Mouse (Mus musculus) heart, postnatal 14 days (tissue): Measurements from ENCODE around the gene Adarb2. TPM values are rescaled to one million over a fixed set of nuclear protein-coding genes. Genes with fewer than 3 reads are reported as not detected.

Source experiments
- DNase-seq, 2 experiments: peaks; one replicate each; pipeline ENCODE4 v3.0.0; 2021 to 2022
- intact Hi-C: fragments of 180-260 bp; cut with DNase I; formaldehyde crosslinking; loops from one replicate; pipeline ENCODE4 v1.15.1; 2025
- total RNA-seq, 2 experiments: library from RNA; stranded (reverse); gene quantifications; 2 replicates each; pipeline ENCODE4 v1.2.3; 2021

The Adarb2 gene
- total RNA-seq, 2 experiments from 2014 or later: not detected

DNA sequence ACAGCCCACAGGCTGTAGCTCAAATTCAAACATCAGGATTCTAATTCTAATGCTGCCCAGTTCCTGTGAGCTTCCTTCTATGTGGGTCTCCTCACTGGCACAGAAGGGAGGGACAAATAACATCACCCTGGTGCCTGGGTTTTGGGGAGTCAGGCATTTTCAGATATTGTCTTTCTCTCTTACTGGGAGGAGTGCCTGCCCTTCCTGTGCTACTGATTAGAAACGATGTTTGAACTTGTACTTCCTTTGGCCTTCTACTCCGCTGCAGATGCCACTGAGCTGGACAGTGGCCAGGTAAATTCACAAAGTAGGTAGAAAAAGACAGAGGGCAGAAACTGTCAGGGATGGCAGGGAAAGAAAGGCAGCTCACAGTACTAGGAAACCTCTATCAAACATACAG, 439.4 kb downstream of the Adarb2 start:
- intact Hi-C loops: no loop called here
- no peak for DNase-seq

DNA sequence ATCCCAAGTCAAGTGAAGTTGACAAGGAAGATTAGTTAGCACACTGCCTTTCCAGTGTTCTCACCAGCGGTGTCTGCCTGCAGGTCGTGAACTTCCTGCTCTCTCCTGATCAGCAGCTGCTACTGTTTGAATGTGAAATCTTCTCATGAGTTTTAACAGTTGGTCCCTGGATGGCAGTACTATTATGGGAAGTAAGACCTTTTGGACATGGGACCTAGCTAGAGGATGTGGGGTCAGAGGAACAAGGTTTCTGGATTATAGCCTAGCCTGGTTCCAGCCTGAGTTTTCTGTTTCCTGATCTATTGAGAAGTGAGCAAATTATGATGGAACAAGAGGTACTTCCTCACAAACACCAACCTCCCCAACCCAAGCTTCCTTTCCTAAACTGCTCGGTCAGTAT, 441.3 kb downstream of the Adarb2 start:
- DNase-seq: no peak

DNA sequence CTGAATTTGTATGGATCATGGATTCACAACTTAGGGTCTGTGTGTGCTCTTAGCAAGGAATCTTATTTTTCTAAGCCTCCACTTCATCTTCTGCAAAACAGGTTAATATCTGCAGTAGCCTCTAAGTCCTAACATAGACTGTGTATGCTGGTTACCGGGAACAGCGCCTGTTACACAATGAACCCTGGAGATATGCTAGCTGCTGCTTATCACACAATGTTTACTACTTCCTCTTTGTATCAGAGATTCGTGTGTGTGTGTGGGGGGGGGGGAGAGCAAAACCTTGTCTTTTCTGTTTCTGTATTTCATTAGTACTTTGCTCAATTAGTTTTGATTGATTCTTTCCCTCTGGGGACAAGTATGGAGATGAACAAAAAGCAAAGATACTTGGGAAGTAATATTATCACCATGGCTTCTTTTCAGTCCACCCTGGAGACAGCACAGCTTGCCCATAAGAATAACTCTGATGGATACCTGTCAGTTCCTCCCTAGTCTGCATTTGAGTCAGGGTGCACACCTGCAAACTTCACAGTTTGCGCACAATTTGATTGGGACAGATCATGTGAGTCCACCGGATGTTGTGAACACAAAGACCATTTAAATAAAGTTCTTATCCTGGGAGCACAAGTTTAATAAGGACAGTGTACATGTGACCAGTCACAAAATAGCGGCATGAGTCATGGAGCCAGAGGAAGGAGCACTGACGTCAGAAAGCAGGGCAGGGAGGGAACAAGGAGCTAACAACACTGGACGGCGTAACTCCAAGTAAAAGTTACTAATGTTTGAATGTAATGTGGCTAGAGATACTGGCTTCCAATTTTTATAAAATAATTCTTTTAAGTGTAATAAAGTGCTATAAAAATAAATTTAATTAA, 442.4 kb downstream of the Adarb2 start:
- peak in 1 of 2 experiments; percentile 10 for DNase-seq
- intact Hi-C loops: no loop called here

More for the DNA sequence above, 441.3 kb downstream of the Adarb2 start:
- intact Hi-C loops: no loop called here

DNA sequence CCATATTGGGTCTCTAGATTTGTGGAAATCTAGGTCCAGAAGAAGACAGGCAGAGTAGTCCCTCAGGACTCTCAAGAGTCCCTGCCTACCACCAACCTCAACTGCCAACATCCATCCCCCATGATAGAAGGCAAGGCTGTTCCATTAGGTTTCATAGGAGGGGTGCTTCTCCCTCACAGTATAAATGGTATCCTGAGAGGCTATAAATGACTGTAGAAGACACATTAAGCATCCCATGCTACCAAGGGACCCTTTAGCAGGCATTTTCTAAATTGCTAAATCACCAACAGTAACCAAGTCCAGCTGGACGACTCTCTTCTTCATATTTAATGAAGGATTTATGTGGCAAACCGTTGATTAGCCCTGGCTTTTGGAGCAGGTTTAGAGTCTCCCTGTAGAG, 446.6 kb downstream of the Adarb2 start:
- intact Hi-C loops: no loop called here
- DNase-seq: no peak

DNA sequence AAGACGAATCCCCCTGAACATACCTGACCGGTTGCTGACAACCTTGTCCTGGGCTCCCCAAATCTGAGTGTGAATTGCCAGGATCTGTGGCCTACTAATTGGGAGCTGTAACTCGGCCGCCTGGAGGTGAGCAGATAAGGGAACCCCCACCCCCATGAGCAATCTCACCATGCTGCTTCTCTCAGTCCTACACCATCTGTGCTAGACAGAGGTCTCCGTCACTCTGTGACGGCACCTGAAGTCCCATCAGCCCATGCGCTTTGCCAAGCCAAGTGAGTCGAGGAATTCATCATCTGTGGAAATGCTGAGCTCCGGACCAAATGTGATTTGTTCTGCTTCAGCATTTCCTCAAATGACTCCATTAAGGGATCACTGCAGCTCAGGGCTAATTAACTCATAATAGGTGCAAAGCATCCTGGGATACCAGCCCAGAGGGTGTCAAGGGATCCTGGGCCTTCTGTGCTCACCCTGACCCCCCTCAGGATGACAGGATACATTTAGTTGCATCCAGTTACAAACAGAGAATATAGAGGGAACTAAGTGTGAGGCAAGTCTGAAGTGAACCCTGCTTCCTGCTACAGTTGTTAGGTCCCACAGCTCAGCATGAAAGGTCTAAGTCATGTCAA, 462.1 kb downstream of the Adarb2 start:
- DNase-seq: no peak
- intact Hi-C loops: no loop called here

DNA sequence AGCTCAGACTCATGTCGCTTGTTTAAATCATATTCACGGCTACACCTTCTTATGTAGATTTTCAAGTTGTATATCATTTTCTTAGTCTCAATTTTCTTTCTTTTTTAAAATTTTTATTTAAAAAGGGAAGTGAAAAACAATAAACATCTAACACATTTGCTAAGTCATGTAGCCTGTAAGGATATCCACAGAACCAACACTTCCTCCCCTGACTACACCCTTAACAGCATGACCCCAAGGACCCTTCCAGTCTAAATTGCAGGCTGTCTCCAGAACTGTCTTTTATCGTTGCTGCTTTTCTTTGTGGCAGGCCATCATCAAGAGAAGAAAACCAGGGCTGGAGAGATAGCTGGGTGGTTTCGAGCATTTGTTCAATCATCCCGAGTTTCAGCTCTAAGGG, 474.5 kb downstream of the Adarb2 start:
- intact Hi-C loops: no loop called here
- no peak for DNase-seq

DNA sequence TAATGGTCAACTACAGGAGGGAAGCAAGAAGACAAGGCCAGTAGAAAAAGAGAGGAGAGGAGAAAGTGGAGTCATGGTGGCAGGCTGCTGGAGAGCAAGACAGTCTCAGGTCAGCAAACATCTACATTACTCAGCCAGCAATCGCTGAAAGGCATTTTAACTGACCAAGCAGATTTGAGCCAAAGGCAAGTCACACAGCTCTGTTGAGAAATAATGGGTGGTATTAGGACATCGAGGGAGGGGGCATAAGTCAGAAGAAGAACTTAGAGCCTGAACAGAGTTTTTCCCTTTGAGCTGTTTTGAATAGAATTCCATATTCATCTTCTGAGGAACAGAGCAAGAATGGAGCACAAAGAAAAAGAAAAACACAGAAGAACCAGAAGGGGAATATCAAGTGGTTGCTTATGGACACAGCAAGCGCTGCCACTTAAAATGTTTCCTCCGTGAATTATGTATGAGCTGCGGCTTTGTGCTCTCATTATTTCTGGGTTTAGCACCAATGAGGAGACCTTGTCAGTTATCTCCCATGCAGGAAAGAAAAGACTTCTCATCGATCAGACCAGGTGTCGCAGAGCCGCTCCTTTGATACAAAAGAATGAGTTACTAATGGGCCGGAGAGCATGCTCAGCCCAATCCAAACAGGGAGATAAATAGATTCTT, 477.9 kb downstream of the Adarb2 start:
- DNase-seq: no peak
- intact Hi-C loops: no loop called here

DNA sequence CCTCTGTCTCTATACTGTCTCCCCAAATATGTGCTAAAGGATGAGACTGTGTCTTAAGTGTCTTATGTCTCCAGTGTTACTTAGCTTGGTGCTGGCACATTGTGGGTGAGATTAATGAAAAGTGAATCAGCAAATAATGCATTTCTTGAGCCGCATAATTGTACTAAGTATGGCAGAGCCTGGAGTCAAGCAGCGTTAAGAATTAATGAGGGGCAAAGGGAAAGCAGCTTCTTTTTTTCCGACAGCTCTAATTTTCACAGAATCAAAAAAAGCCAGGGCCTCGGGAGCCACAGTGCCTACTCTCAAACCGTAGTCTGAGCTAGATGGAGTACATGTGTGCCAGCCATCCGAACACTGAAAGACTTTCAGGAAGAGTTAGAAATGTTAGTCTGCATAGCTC, 488.8 kb downstream of the Adarb2 start:
- intact Hi-C loops: no loop called here
- no peak for DNase-seq

DNA sequence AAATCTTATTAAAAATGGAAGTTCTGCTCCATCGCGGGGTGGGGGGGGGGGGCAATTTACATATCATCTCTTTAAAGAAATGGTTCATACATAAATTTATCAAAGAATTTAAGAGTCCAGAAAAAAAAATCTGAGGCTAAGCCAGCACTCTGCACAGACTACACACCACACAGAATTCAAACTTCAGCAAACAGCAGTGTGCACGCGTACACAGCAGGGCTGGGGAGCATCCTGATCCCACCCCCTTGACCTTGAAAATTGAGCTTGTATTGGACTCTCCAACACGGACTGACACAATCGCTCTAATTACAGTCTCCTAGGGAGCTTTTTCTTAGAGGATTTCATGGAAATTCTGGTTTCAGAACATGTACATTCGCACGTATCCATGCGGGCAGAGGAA, 490.1 kb downstream of the Adarb2 start:
- DNase-seq: no peak
- intact Hi-C loops: no loop called here

DNA sequence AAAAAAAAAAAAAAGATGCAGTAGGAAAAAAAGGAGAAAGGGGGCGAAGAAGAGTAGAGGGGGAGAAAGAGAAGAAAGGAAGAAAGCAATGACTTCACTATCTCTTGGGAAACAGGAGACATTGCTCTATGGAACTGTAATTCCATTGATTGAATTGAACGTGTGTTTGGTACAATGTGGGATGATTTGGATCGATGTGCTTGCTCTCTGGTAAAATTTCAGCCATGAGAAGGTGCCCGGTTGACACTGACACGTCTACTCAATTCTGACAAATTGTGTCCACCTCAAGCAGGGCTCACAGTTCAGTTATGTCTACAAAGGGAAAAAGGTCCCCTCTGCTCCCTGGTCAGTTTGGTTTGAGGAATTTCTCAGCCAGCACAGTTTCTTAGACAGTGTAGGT, 495.8 kb downstream of the Adarb2 start:
- intact Hi-C loops: no loop called here
- DNase-seq: no peak

DNA sequence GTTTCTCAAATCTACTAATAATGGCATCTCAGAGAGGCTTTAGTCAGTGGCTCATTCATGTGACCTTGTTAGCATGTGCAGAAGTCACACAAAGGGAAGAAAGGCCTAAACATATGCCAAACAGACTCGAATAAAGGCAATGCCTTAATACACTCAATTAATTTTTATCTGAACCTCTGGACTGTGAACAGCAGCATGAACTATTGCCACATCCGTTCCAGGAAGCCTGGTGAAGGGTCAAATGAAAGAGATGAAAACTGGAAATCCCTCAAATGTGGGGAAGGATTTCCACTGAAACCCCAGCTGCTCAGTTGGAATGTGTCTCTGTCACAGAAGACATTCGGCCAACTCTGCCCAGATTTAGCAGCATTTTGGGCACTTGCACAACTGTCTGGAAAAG, 497.2 kb downstream of the Adarb2 start:
- no peak for DNase-seq
- intact Hi-C loops: no loop called here

DNA sequence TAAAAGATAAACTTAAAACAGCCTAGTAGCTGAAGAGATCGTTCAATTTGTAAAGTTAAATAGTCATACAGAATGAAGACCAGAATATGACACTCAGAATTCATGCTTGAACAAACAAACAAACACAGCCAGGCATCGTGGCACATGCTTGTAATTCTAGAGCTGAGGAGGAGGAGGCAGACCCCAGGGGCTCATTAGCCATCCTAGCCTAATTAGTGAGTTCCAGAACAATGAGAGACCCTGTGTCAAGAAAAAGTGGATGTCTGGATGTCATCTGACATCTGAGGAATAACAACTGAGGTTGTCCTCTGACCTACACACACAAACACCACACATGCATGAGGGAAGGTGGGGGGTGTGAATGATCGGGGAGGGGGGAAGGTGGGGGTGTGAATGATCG, 498.3 kb downstream of the Adarb2 start:
- intact Hi-C loops: no loop called here
- no peak for DNase-seq

DNA sequence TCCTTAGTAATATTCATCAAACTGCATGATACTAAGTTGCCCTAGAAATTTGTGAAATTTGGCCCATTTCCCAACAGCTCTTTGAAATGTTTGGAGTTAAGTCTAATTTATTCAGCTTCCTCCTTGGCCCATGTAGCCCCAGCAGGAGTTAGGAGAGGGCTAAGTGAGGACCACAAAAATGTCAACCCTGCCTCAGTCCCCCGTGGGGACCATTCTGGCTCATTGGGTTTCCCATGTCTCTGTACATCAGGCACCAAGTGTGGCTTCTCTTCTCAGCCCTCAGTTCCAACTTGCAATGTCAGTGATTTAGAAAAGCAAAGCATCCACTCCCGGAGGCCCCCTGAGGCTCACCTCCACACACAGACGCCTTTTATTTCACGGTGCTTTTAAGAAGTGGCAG, 502.6 kb downstream of the Adarb2 start:
- no peak for DNase-seq
- intact Hi-C loops: no loop called here

DNA sequence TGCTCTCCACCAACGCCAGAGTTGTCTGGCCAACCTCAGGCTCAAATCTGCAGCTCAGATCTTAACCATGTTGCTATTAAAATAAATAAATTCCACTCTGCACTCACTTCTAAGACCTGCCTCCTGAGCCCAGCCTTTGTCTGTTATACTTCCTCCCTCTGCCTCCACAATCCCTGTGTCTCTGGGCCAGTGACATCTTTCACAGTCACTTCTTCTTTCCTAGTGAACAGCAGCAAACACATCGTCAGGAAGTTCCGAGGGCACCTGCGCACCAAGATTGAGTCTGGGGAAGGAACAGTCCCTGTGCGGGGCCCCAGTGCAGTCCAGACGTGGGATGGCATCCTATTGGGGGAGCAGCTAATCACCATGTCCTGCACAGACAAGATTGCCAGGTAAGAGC, 510.7 kb downstream of the Adarb2 start:
- DNase-seq: no peak
- intact Hi-C loops: no loop called here

DNA sequence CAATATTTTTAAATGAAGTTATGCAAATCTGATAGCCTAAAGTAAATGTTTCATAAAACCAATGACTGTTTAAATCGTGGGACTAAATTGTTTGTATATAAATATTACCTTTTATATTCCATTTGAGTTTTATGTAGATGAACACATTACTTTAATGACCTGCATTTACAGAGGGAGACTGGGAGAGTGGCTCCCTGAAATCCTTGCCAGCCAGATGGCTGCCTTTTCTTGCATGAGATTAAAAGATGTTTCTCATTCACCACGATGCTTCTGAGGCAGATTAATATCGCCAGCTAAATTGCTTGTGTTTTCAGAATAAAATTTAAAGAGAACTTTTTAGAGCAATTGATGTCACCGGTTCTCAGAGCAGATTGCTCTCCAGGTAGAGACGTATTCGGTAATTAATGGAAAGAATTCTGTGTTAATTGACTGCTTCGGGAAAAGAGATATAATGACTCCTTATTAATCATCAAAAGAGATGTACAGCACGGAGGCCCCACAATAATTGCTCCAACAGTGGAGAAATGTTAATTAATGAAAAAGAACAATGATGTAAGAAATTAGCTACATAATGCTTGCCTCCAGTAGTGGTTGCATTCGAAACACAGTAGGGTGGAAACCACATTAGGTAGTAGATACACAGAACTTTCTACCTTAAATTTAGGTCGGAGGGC, 527.4 kb downstream of the Adarb2 start:
- no peak for DNase-seq
- intact Hi-C loops: no loop called here

DNA sequence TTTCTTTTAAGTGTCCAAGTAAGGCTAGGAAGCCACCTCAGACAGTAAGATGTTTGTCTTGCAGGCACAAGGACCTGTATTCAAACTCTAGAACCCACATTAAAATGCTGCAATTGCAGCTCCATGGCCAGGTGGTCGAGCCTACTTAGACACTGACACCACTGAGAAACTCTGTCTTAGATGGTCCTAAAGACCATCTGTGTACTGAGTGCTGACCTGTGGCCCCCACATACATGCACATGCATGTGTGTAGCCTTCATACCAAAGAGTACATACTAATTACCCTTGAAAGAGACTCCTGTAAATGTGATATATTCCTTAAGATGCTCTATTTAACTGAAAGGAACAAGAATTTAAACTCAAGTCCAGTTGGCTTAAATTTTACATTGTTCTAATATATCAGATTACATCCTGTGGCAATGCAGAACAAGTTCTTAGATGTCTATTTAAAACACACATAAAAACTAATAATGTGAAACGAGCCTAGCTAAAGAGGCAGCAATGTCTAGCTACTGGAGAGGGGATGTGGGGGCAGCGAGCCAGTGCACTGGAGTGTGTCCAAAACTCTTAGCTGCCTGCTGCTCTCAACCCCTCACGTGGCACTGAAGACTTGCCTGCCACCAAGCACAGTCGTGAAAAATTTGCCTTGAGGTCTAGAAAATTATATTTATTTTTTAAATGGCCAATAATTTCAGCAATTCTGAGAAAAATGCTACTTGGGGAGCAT, 534.6 kb downstream of the Adarb2 start:
- intact Hi-C loops: no loop called here
- no peak for DNase-seq

DNA sequence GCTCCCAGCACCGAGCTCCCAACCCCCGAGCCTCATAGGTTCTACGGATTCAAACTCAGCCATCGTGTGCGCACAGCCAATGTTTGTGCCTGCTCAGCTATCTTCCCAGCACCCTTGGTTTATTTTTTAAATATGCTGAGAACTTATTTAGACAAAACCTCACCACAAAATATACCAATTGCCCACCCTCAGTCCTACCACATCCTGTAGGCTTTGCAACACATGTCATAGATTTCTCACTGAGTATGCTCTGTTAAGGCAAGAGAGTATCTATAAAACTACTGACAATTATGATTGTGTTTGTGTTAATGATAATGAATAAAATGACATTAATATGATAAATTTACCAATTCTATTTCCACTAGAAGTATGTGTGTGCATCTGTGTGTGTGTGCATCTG, 540.1 kb downstream of the Adarb2 start:
- DNase-seq: no peak
- intact Hi-C loops: no loop called here

DNA sequence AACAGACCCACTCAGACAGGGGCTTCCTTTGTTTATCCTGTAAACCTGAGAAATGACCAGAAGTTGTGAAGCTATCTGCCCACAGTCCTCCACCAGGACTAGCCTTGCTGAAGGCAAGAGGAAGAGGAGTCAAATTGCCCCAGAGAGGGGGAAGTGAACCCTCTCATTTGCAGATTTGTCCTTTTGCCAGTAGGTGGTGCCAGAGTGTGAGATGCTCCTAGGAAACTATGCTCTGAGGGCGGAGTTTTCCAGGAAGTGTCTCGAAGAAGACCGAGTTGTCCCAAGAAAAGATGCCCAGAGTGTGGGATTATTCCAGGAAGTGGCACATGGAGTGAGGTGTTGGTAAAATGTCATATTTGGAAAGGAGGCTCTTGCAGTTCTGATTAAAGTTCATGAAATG, 541.9 kb downstream of the Adarb2 start:
- peak; percentile 6 to 35 for DNase-seq
- intact Hi-C loops: no loop called here

DNA sequence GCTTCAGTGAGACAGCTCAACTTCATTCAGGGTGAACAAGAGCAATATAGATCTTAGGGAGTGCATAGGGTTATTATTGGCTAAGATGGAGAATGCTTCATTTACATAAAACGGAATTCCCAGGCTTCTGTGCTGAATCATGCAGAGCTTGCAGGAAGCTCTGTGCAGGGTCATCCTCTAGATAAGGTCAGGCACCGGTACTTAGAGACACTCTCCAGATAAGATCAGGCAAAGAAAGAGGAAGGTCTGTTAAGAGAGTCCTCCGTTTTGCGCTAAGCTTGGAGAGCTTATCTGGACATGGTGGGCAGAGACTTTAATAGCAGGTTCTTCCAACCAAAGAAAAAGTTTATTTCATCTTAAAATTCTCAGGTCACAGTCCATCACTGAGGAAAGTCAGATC, 542.9 kb downstream of the Adarb2 start:
- DNase-seq: no peak
- intact Hi-C loops: no loop called here

DNA sequence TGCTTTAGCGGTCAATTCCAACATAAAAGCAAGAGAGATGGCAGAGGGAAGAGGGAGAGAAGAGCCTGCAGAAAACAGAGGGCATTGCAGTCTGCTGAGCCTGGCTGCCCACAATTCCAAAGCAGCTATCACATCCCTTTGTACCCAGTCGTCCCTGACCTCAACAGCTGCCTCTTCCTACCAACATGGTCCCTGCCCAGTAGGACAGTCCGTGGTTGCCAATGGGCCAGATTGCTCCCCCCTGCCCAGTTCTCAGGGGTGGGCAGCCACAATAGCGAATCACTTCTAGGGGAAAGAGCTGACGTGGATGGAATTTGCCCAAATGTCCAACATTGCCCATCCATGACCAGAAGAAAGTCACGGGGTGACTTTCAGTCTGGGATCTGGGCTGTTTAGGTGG, 546.8 kb downstream of the Adarb2 start:
- DNase-seq: no peak
- intact Hi-C loops: no loop called here

DNA sequence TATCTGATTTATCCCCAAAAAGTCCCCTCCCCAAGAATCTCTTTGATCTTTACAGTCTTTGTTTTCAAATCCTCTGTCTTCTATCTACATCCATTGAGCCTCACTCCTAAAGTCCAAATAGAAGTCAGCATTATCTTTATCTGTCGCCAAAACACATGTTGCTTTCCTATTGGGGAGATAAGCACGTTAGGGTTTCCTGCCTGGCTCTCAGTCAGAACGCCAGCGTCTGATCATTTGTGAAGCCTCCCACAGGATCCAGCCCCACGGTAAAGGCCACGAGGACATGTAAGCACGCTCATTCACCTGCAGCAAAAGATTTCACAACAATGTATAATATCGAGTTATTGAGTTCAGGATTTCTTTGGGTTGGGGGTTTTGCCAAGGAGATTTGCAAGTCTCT, 558.3 kb downstream of the Adarb2 start:
- no peak for DNase-seq
- intact Hi-C loops: no loop called here
